Mouse (Mus musculus) heart, adult 8-10 months (tissue): ENCODE results near the gene Zfp114. TPM values are rescaled to one million over a fixed set of nuclear protein-coding genes. Genes with fewer than 3 reads are reported as not detected.

Source experiments
- DNase-seq: peaks from one replicate; pipeline ENCODE4 v3.0.0; 2022; ENCODE audit warnings: low spot score
- total RNA-seq, 4 experiments: library from RNA; stranded (reverse); gene quantifications; 2 replicates each; pipeline ENCODE4 v1.2.4; 2022

Gene Zfp114
- under 1 TPM in 2 of 4 experiments, not detected in 2; 0.11 to 0.13 TPM for total RNA-seq

DNA sequence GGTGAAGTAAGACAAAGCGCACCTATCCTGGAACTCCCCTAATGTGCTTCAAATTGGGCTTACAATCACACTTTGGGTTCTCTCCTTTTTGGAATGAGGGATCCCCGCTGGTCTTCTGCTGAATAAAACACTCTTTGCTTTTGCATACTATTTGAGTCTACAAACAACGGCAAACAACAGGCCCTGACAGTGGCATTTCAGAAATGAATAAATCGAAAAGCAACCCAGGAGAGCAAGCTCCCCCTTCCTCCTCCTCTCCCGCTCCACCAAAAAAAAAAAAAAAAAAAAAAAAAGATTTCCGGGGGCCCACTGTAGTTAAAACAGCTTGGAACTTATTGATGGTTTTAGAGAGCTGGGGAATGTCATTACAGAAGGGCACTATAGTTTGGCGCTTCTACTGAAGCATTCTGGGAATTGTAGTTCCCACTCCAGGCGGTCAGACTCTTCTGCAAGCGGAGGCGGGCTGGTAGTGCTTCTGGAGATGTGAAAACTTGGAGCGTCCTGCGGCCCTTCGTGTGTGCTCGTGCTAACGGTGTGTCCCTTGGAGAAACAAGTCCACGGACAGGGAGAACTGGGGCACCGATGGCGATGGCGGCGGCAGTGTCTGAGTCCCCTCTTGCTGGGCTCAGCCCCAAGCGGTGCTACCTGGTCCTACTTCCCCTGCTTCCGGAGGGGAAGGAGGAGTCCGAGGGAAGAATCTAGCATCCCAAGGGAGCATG lies at the start of gene Zfp114:
TSS of gene Zfp114 (plus strand) at position 443 of the 719 bp plus-strand sequence.
- DNase-seq: peak; percentile 14

DNA sequence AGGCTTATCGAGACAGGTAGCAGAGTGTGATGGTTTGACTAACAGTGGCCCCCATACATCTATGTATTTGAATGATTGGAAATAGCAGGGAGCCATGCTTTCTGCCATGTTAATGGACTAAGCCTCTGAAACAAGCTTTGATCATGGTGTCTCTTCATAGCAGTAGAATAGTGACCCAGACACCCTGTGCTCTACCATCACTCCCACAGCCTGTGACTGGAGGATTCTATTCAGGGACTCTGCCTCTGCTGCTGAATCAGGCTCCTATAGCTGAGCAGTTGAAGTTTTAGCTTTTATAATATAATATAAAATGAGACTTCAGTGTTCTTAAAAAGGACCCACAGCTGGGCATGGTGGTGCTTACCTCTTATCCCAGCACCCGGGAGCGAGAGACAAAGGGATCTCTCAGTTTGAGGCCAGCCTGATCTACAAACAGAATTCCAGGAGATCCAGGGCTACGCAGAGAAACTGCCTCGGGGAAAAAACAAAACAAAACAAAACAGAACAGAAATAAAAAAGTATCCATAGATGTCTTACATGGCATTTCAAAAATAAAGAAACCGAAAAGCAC lies 41.4 kb upstream of the Zfp114 start:
- no peak for DNase-seq

DNA sequence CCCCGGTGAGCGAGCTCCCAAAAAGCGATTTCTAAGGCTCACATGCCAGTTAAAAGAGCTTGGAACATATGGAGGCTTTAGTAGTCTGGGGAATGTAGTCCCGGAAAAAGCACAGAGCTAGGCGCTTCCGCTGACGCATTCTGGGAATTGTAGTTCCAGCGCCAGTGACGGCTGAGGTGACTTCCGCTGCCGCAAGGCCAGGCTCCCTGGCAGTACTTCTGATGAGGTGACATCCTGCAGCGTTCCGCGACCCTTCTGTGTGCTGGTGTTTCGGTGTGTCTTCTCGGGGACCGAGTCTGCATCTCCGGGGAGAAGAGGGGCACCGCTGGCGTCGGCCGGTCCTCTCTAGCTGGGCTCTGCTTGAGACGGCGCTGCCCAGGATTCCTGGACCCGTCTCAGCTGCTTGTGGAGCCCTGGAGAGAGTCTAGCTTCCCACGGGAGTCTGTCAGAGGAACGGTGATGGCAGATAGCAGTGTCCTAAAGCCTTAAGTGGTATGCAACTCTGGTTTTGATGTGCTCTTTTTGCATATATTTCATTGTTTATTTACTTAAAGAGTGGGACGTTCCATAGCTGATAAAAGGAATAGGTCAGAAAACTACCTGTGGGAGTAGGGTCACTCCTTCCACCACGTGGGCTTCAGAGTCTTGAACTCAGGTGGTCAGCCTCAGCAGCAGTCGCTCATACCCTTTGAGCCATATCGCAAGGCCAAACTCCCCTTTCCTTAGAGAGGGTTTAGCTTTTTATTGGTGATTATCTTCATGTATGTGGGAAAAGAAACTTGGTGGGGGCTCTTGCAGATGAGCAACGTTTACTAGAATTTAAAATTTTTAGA lies 40.6 kb upstream of the Zfp114 start, which contains the start of gene Zfp235:
TSS of gene Zfp235 (plus strand) at position 174 of the 833 bp plus-strand sequence.
- DNase-seq: peak; percentile 92

DNA sequence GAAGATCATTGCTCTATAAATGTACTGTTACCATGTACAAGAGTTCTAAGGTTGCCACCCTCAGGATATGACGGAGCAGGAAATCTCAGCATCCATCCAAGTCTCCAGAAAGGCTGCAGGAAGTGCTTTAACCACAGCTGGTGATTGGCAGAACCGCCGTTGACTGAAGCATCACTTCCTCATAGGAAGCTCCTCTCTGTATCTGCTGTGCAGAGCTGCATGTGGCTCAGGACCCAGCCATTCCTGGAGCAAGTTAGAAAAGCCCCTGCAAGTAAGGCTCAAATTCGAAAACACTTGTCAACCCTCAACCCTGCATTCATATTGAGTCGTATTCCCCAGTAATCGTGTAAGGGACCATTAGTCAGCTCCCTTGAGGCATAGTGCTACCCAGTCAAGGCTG lies 32.3 kb upstream of the Zfp114 start:
- DNase-seq: no peak

DNA sequence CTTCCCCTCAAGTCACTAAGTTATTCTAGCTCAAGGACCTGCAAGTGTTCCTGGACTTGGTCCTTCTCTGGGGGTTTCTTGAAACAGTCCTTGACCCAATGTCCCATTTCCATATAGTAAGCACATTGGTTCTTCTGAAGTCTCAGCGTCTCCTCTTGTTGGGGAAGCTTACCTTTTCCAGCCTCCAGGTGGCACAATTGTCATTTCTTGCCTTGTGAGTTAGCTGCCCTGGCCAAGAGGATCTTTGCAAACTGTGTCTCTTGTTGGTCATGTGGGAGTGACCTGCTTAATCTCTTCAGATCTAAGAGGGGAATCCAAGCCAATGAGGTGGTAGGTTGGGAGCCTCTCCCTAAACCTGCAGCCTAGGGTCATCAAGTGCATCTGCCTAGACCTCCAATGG lies 21.6 kb upstream of the Zfp114 start:
- no peak for DNase-seq

DNA sequence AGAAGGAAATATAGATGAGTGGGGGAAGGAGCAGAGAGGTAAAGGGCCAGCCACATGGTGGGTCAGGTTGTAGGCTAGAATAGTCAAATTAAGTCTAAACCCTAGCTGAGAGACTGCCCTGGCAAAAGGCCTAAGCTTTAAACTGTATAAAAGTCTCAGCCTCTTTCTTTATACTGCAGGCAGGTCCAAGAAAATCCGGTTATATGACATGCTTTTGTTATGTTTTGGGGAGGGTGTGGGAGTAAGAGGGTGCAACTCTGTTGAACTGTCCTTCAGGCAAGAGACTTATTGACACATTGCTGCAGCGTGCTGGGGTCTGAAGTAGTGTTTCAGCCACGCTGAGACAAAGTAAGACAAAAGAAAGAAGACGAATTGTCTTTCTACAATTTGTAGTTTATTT lies 2.7 kb upstream of the Zfp114 start:
- DNase-seq: no peak

DNA sequence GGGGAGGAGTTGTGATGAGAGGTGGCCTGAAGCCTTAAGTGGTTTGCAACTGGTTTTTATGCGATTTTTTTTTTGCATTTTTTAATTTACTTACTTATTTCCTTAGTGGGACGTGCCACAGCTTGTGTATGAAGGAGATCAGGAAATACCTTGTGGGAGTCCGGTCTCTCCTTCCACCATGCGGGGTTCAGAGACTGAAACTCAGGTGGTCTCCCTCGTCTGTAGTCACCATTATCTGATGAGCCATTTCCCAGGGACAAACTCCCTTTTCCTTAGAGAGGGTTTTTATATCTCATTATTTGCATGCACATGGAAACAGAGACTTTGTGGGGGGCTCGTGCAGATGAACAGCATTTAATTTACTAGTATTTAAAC lies 464 bp downstream of the Zfp114 start:
- no peak for DNase-seq

DNA sequence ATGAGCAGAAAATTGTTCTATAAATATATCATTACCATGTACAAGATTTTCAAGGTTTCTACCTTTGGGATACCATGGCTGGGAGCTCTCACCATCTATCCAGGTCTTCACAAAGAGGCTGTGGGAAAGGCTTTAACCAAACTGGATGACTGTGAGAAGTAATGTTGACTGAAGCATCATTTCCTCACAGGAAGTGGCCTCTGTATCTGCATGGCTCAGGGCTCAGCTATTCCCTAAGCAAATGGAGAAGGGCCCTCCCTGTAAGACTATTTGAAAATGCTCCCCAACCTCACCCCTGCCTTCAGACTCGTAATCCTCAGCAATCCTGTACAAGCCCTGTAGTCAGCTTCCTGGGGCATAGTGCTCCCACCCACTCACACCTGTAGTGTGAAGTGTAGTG lies 12.8 kb downstream of the Zfp114 start:
- DNase-seq: no peak

DNA sequence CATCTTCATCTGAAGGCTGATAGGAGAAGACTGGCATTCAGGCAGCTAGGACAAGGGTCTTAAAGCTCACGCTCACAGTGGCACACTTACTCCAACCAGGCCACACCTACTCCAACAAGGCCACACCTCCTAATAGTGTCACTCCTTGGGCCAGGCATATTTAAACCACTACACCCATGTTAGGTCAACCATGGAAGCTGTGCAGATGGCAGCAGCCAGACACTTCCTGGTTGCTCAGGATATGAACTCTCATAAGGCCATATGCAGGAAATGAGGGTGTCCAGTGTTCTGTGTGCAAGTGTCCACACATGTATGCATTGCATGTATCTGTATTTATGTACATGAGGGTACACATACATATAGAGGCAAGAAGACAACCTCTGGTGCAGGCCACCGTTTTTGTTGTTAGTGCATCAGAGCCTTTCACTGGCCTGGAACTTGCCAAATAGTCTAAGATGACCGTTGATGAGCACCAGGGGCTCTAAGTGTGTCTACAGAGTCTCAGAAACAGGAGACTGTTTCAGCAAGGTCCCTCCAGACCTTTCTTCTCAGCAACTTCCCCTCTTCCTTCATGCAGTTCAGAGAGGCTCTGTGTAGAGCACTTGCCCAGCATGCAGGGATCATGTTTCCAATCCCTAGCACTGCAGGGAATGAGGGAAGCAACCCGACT lies 14.2 kb downstream of the Zfp114 start:
- no peak for DNase-seq

DNA sequence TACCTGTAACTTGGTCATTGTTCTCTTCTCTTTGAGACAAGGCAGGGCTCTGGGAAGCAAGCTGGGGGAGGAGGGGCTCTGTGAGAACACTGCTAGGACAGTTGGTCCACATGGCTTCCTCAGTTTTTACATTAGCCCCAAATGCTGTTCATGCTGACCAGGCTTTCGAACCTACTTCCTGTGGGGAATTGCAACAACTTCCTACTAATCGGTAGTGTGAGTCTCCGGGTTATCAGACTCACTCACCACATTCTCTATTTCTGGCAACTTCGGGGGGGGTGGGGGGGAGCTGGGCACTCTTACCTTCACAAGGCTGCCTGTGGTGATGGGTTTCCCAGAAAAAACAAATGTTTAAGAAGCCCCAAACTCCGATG lies 14.7 kb downstream of the Zfp114 start:
- no peak for DNase-seq

DNA sequence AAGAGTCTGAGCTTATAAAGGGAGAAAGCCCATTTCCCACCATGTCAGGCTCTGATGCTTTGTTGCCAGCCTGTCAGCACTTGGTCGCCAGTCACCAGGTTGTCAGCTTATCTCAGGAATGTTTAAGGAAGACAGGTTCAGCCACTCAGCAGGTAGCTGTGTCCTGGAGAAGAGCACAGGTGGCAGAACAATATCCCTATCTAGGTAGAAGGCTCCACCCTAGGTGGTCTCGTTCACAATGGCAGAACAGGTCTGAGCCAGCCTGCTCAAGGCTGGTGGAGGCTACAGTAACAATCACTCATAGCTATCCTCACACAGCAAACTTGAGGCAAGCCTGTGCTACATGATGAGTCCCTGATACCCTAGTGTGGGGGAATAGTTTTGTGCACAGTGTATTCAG lies 16.5 kb downstream of the Zfp114 start:
- no peak for DNase-seq

DNA sequence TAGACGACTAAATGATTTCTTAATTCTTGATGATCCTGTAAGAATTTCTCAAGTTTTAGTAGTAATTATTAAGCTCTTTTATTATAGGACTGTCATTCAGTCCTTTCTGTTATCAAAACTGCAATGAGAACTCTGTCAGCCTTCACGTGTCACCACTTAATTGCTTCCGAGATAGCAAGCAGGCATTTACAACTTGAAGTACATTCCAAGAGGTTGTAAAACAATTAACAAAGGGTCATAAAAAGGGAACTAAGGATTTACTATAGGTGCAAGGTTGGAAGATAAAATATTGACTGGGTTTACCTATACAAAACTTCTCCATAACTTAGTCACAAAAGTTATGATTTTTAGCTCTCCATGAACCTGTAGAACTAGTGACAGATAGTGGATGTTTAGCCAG lies 18.3 kb downstream of the Zfp114 start:
- no peak for DNase-seq

DNA sequence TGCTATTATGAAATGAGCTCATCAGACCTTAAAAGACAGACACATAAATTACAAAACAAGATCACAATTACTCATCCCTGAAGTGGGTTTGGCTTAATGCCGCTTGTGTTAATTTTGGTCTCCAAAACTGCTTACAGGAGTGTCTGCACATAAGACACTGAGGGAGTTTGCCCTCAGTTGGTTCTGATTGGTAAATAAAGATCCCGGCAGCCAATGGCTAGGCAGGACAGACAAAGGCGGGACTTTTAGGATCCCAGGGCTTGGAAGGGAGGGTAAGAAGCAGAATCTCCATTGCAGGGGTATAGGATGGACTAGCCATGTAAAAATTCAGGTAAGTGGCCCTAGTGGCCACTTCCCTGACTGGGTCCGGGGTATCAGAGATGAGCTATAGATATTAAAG lies 22.1 kb downstream of the Zfp114 start:
- no peak for DNase-seq

DNA sequence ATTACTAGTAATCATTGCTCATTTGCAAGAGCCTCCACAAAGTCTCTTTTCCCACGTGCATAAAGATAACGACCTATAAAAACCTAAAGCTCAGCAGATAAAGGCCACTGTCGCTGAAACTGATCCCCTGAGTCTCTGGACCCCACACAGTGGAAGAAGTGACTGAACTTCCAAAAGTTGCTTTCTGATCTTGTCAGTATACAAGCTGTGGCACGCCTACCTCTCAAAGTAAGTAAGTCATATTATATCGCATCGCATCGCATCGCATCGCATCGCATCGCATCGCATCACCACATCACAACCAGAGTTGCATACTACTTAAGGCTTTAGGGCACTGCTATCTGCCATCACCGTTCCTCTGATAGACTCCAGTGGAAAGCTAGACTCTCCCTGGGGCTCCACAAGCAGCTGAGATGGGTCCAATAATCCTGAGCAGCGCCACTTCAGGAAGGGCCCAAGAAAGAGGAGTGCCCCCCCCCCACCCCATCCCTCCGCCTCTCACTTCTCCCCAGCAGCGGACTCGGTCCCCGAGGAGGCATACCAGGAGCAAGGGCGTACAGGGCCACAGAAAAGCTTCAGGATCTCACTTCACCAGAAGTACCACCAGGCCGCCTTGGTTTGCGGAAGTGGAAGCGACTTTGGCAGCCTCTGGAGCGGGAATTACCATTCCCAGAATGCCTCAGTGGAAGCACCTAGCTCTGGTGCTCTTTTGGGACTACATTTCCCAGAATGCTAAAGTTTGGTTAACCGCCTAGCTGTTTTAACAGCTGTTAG lies 32.8 kb downstream of the Zfp114 start:
- peak; percentile 83 for DNase-seq

DNA sequence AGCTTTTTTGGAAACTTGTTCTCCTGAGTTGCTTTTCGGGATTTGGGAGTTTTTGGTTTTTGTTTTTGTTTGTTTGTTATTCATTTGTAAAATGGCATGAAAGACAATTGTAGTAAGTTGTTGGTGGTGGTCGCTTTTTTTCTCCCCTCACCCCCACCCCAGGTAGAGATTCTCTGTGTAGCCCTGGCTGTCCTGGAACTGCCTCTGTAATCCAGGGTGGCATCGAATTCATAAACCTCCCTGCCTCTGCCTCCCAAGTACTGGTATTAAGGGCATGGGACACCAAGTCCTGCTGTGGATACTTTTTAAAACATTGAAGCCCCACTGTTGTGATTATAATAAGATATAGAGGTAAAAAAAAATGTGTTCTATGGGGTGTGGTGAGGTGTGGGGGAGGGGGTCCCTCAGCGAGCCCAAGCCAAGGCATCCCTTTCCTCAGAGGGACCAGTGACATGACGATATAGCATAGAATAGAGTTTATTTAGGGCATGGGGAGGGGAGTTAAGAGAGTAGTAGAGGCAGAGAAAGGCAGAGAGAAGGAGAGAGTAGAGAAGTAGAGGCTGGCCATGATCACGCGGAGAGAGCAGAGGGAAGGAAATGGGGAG lies 33.5 kb downstream of the Zfp114 start:
- no peak for DNase-seq

DNA sequence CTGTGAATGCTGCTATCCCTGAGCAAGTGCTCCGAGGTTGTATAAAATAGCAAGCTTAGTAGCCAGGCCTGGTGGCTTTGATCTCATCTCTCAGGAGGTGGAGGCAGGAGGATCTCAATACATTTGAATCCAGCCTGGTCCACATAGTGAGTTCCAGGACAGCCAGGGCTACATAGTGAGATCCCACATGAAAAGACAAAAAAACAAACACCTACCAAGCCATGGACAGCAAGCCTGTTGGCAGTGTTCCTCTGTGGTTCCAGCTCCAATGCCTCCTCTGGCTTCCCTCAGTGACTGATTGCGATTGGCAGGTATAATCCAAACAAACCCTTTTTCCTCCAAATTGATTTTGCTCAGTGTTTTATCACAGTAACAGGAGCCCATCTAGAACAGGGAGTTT lies 35.4 kb downstream of the Zfp114 start:
- no peak for DNase-seq

DNA sequence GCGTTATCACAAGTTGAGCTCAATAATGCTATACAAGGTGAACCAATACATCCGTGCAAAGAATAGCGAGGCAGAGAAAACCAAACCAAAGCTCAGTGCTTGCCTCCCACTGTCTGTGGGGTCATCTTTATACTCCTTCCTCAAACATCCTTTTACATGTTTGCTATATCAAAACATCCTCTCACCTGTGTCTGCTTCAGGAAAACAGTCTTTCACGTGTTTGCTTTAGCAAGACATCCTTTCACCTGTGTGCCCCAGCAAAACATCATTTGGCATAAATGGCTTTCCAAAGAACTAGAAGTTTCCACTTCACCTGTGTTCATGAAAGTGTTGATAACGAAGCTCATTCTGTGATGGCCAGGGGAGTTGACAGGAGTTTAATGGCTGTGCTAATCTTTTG lies 36.5 kb downstream of the Zfp114 start, which contains the start of gene Zfp111:
TSS of gene Zfp111 (minus strand) at position 101 of the 400 bp plus-strand sequence.
- no peak for DNase-seq
